Mouse (Mus musculus) skeletal muscle tissue, adult 2 months (tissue): Measurements from ENCODE around the gene Casp2.
A peak's percentile ranks its signal among the peaks of the same experiment; 100 is the strongest.

Source experiments
- DNase-seq: peaks from one replicate; pipeline ENCODE4 v3.0.0-alpha.2; 2012; ENCODE audit warnings: low read depth, low spot score

The Casp2 gene

GRCm38 (mm10) chr6:42276151-42276550 lies 11.4 kb downstream of the Casp2 start:
- DNase-seq, result no peak

GRCm38 (mm10) chr6:42282865-42283528 lies 18.2 kb downstream of the Casp2 start:
- DNase-seq, result peak; percentile 66

DNA sequence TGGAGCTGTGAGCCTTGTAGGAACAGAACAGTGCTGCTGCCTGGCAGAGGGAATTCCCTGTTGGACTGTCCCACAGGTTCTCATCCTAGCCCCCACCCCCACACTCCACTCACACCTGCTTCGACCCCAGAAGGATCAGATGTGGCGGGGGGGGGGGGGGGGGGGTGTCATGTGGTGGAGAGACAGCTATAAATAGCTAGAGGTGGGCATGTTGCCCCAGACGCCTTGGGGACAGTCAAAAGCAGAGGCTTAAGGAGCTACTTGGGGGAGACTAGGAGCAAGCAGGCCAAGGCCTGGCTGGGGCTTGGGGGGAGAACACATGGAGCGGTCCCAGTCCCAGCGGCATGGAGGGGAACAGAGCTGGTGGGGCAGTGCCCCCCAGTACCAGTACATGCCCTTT lies 21.7 kb downstream of the Casp2 start, which contains the start of gene Clcn1:
Gene Clcn1, plus strand, starts transcription at position 238 of the 400 bp plus-strand sequence.
- peak; percentile 86 for DNase-seq

DNA sequence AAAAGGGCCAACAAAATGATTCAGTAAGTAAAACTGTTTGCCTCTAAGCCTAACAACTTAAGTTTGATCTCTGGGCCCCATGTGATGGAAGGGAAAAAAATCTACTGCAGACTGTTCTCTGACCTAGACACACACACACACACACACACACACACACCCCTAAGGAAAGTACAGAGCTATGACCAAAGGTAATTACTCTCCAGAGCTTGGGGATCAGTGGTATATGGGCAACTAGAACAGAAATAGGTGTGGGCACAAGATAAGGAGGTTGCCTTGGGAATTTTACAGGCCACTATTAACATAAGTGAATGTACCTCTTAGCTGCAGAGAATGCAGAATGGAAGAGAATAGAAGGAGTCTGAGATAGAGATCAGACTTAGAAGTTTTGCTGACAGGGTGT lies 22.8 kb downstream of the Casp2 start:
- DNase-seq, result no peak

- DNase-seq, result no peak
Measured at GRCm38 (mm10) chr6:42293327-42293726, 28.5 kb downstream of the Casp2 start.

DNA sequence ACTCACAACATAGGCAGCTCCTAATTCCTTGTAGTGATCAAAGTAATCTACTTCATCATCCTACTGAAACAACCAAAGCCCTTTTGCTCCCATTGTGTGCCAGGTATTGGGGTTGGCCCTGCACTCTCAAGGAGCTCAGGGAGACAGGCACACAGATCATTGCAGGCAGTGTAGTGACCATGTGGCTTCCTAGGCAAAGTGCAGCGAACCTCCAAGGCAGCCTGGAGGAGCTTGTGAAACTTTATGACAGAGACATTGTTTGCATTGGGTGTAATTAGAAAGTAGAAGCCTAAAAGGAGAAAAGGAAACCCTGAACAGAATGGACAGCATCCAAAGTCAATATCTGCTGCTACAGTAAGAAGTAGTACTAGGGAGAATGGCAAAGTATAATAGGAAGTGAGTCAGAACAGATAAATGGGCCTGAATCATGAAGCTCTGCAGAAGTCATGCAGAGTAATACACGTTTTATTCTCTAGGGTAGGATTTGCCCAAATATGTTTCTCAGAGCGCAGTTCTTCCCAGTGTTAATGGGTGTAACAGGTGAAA lies 30.8 kb downstream of the Casp2 start:
- DNase-seq, result no peak

GRCm38 (mm10) chr6:42299362-42299761 lies 34.6 kb downstream of the Casp2 start:
- DNase-seq, result no peak

GRCm38 (mm10) chr6:42309816-42310378 lies 45.1 kb downstream of the Casp2 start:
- DNase-seq, result no peak

DNA sequence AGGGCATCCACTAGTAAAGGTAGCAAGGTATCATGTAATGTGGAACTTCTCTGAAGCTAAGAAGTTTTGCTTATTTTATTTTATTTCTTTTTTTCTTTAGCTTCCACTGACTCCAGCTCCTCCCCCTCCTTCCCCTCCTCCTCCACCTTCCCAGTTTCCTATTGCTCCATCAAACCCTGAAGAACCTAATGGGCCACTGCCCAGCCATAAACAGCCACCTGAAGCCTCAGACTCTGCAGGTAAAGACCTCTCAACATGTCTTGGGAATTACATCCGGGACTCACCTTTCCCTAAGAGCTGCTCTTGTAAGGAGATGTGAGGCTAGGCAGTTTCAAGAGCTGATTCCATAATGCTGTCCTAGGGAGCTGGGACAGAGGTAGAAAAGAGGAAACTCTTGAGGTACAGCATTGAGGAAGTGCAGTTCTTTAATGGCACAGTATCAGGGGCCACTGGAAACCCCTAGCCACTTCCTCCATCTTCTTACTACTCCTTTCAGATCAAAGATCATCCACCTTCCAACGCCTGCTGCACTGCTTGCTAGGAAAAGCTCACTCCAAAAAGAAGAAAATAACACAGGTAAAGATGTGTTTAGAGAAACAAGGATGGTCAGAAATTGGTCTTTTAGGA lies 45.8 kb downstream of the Casp2 start:
- DNase-seq, result no peak

DNA sequence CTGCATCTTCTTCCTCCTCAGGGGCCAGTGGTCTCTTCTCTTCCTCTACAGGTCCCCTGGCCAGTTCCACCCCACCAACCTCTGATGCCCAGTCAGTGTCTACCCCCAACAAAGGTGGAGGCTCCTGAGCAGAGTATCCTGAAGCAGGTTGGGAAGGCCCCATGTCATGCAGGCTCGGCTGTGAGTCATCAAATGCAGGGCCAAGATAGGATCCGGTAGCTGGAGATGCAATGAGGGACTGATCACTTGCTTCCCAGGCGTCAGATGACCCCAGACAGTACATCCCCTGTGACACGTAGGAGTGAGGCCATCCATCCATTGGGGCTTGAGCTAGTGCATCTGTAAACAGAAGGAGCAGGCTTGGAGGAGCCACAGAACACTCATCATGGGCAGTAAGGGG lies 53.5 kb downstream of the Casp2 start:
- no peak for DNase-seq

DNA sequence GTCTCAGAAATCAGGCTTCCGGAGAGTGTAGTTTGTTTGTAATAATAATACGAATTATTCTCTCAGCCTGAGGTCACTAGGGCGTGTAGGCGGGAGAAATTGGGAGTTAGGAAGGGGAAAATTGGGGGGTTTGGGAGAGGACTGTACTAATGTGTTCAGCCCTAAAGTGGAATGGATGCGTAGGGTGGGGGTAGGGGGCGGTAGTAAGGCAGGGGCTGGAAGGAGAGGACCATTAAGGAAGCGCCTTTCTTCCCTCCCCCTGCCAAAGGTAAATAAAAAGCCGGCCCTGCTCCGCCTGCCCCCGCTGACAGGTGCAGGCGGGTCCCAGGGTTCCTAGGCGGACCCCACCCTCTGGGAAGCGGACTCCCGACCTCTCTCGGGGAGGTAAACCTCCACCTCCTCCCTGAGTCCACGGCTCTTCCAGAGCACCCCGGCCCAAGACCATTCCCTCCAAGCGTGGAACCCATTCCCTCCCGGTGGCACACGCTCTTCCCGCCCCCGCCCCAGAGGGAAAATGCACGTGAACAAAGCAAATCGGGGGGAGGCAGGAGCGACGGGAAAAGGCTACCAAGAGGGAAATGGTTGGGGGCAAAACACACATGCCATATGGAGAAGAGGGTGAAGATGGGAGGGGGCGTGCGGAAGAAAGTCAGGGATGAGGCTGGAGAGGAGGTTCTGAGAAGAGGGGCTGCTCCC lies 58.7 kb downstream of the Casp2 start:
- DNase-seq, result no peak

DNA sequence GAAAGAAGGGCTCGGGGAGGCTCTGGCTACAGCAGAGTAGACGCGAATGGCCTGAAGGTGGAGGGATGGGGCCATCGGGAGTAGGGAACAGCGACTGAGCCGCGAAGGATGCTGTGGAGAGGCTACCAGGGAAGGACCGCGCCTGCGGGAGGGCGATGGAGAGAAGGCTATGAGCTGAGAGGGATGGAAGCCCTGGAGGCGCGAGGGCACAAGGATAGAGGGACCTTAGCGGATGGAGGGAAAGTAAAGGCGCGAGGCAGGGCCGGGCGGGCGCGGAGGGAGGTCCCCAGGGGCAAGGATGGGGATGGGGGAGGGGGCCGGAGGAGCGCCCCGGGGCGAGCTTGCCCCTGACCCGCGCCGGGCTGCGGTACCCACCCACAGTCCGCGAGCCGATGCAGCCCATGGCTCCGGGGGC lies 59.3 kb downstream of the Casp2 start:
- no peak for DNase-seq

DNA sequence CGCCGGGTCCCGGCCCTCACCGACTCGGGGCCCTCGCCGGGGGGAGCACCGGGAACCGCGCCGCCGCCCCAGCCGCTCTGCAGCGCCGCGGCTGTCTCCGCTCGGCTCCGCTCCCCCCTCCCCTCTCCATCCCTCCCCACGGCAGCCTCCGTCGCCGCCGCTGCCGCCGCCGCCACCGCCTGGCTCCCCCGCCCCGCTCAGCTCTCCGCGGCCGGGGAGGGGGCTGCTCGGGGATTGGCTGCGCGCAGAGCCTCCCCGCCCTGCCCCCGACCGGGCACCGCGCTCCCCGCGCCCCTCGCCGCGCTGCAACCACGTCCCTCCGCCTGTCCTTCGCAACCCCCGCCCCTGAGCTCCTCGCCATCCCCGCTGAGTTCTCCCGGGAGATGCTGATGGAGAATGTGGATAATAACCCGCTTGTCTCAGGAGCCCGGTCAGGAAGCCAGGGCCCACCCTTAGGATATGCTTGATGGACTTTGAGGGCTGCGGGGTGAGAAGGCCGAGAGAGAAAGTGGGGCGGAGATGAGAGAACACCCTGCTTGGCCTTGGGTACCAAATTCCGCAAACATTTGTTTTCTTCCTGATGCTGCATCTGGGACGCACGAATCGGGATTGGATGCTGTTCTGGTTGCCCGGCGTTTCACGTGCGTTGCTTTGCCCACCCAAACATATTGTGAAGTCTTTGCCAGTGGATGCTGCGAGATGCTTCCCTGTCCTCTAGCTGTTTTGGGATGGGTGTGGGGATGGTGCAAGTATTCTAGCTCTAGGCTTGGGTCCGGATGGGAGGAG lies 59.9 kb downstream of the Casp2 start, which contains the start of gene Fam131b:
Gene Fam131b, minus strand, starts transcription at position 162 of the 786 bp plus-strand sequence.
- DNase-seq, result no peak

GRCm38 (mm10) chr6:42325268-42325609 lies 60.5 kb downstream of the Casp2 start:
- peak; percentile 60 for DNase-seq

- no peak for DNase-seq
Measured at GRCm38 (mm10) chr6:42326509-42326908, 61.7 kb downstream of the Casp2 start.

- no peak for DNase-seq
Measured at GRCm38 (mm10) chr6:42328757-42329156, 64.0 kb downstream of the Casp2 start.

GRCm38 (mm10) chr6:42330216-42330615 lies 65.4 kb downstream of the Casp2 start:
- no peak for DNase-seq

- DNase-seq, result no peak
Measured at GRCm38 (mm10) chr6:42330946-42331345, 66.2 kb downstream of the Casp2 start.
